Mouse (Mus musculus) lung, postnatal 25 days (tissue): ENCODE measurements at regions not wholly inside any gene's neighbourhood (a gene's known extent, or its start where the extent isn't known, plus 50 kb on each side); places are given as distances from the start of the nearest gene placed in this dataset.

Source experiments
- DNase-seq: peaks from one replicate; pipeline ENCODE4 v3.0.0; 2022; ENCODE audit warnings: low spot score

DNA sequence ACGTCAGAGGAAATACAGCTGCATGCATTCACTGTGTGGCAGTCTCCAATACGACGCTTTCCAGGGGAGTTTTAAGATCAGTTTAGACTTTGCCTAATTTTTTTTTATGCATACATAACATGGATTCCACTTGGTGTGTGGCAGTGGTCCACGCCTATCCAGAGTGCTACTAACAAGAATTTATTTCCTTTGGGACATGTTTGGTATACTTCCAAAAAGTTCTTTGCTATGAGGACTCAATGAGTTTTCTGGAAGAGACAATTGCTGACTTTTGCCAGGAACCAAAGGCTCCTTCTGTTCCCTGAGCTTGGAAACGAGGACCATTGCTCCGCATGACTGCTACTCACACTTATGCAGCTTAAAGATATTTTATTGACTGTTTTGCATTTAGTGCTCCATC, 59.2 kb downstream of the Marcks start:
- DNase-seq = no peak

DNA sequence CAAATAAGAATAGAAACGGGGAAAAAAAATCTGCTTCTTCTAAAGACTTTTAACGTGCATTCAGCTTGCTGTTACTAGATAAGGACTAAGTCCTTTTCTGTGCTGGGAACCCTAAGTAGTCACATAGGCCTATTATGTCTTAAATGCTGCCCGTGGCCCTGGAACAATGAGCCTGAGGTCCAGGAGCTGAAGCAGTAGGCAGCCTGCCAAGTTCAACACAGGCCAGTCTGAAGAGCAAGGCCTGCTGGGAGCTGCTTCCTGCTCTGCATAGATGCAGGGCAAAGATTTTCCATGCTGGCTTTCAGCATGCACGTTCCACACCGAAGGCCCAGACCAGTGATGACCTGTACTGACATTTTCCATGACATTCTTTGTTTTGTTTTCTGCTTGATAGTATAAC, 60.3 kb downstream of the Marcks start:
- DNase-seq = peak; percentile 92

GRCm38 (mm10) chr10:37077741-37078140, 61.0 kb downstream of the Marcks start:
- DNase-seq = no peak

GRCm38 (mm10) chr10:37072834-37073233, 65.9 kb downstream of the Marcks start:
- DNase-seq = peak; percentile 81

GRCm38 (mm10) chr10:37072061-37072460, 66.7 kb downstream of the Marcks start:
- no peak for DNase-seq

DNA sequence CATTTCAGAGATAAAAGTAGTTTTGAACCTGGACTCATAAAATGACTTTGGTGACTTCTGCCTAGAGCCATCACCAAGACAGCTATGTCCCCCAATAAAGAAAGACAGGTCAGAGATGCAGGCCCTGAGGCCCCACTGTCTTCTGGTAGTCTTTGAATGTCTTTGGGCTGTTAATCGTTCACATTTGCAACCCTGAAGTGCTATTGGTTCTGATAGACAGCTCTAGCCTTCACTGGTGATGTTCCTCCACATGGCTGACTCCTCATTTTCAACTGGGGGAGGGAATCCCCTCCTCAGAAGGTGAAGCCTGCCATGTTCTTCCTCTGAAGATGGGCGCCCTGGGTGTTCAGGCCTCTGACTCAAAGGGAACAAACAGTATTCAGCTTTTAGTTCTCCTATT, 67.3 kb downstream of the Marcks start:
- no peak for DNase-seq
